Mouse (Mus musculus) embryo, embryonic 10.5 days (tissue): ENCODE results near the gene Olfr373.
"Not testable (repeated sequence)": the region's sequence is repeated elsewhere in the genome, so short reads cannot be mapped to it uniquely, and the experiment has no call there.

Experiments used
- DNase-seq: peaks from one replicate; pipeline ENCODE4 v3.0.0-alpha.2; 2015; ENCODE audit warnings: low spot score

The Olfr373 gene

GRCm38 (mm10) chr8:72082877-72083276, at the start of gene Olfr373:
TSS of gene Olfr373 (plus strand) at chr8:72083177.
- DNase-seq: not testable (repeated sequence)

- DNase-seq: not testable (repeated sequence)
These were observed 42.1 kb upstream of the Olfr373 start, which contains the start of gene Olfr372 for GRCm38 (mm10) chr8:72040918-72041317. TSS of gene Olfr372 (plus strand) at chr8:72041218.

- DNase-seq: no peak
These were observed 40.5 kb upstream of the Olfr373 start for GRCm38 (mm10) chr8:72042493-72042892.

GRCm38 (mm10) chr8:72054633-72055032, 28.3 kb upstream of the Olfr373 start:
- DNase-seq: not testable (repeated sequence)

GRCm38 (mm10) chr8:72057643-72058042, 25.3 kb upstream of the Olfr373 start:
- DNase-seq: not testable (repeated sequence)

GRCm38 (mm10) chr8:72066819-72067399, 16.1 kb upstream of the Olfr373 start:
- DNase-seq: not testable (repeated sequence)

GRCm38 (mm10) chr8:72084744-72085143, 1.8 kb downstream of the Olfr373 start:
- no peak for DNase-seq

- peak; percentile 5 for DNase-seq
These were observed 4.6 kb downstream of the Olfr373 start for GRCm38 (mm10) chr8:72087611-72088010.

GRCm38 (mm10) chr8:72096721-72097120, 13.7 kb downstream of the Olfr373 start:
- DNase-seq: not testable (repeated sequence)

GRCm38 (mm10) chr8:72099377-72100103, 16.6 kb downstream of the Olfr373 start:
- not testable (repeated sequence) for DNase-seq

- no peak for DNase-seq
These were observed 22.2 kb downstream of the Olfr373 start for GRCm38 (mm10) chr8:72105165-72105564.

- DNase-seq: no peak
These were observed 23.8 kb downstream of the Olfr373 start, which contains the start of gene Olfr374 for GRCm38 (mm10) chr8:72106740-72107139. TSS of gene Olfr374 (plus strand) at chr8:72107040.

GRCm38 (mm10) chr8:72110876-72111275, 27.9 kb downstream of the Olfr373 start:
- no peak for DNase-seq

GRCm38 (mm10) chr8:72112486-72112885, 29.5 kb downstream of the Olfr373 start:
- DNase-seq: no peak

- no peak for DNase-seq
These were observed 32.2 kb downstream of the Olfr373 start for GRCm38 (mm10) chr8:72115202-72115601.

- DNase-seq: no peak
These were observed 35.6 kb downstream of the Olfr373 start for GRCm38 (mm10) chr8:72118616-72119015.

GRCm38 (mm10) chr8:72121486-72121885, 38.5 kb downstream of the Olfr373 start:
- not testable (repeated sequence) for DNase-seq

GRCm38 (mm10) chr8:72121997-72122396, 39.0 kb downstream of the Olfr373 start:
- peak; percentile 63 for DNase-seq

GRCm38 (mm10) chr8:72127834-72128233, 44.9 kb downstream of the Olfr373 start:
- DNase-seq: no peak

- DNase-seq: peak; percentile 38
These were observed 48.3 kb downstream of the Olfr373 start for GRCm38 (mm10) chr8:72131251-72131650.

GRCm38 (mm10) chr8:72131901-72132300, 48.9 kb downstream of the Olfr373 start:
- no peak for DNase-seq

- no peak for DNase-seq
These were observed 49.4 kb downstream of the Olfr373 start for GRCm38 (mm10) chr8:72132417-72132816.

GRCm38 (mm10) chr8:72132891-72133290, 49.9 kb downstream of the Olfr373 start:
- DNase-seq: no peak
